Mouse (Mus musculus) bone marrow macrophage, adult 2 months (primary cell): ENCODE results near the gene Mboat7.

Experiments
- CTCF ChIP-seq: IDR thresholded peaks from 2 replicates; pipeline ENCODE4 v1.5.1; 2012; ENCODE audit warnings: low read depth, mild to moderate bottlenecking, low read length, moderate library complexity
- POLR2A ChIP-seq: IDR thresholded peaks from 2 replicates; pipeline ENCODE4 v1.6.1; 2012; ENCODE audit warnings: mild to moderate bottlenecking, low read depth, low read length, borderline replicate concordance

DNA sequence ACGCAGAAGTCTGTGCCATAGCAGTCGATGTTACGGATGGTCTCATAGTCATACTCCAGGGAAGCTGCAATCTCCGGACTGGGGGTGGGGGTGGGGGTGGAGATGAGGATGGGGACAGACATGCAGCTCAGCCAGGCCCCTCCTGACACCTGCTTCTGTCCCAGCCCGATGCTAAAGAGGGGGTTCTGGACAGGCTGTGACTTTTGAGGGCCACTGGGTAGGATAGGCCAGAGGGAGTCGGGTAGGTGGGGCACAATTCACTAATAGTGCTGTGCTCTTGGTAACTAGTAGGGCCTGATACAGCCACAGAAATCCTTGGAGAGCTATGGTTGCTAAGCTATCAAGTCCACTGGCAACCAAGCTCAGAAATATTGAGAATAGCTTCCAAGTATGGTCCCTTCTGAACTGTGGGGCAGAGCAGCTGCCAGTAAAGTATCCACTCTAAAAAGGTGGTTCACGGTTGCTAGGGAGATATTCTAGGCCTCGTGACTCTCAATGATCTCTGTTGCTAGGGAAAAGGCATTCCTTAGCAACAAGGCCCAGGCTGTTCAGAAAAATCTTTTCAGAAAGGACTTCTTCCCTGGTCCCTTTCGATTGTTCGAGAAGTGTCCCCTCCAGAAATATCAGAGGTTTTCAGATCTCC lies 9.3 kb downstream of the Mboat7 start:
- TF ChIP-seq CTCF: no peak
- no peak for TF ChIP-seq POLR2A
